Mouse (Mus musculus): ENCODE measurements at regions not wholly inside any gene's neighbourhood (a gene's known extent, or its start where the extent isn't known, plus 50 kb on each side); places are given as distances from the start of the nearest gene placed in this dataset.
"Not testable (repeated sequence)": the region's sequence is repeated elsewhere in the genome, so short reads cannot be mapped to it uniquely, and the experiment has no call there.

DNA sequence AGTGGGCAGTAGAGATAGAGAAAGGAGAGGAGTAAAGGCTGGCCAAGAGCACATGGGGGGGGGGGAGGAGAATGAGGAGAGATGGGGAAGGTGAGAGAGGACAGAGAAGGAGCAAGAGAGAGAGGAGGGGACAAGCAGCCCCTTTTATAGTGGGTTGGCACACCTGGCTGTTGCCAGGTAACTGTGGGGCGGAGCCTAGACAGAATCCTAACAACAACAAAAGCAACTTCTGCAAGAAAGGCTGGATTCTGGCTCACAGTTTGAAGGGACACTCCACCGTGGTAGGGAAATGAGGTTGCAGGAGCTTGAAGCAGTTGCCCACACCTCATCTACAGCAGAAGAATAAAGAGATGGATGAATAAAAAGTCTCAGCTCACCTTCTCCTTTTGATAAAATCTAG, 115.1 kb upstream of the Rhobtb1 start:
- no peak for DNase-seq (ENCODE audit: low spot score)

DNA sequence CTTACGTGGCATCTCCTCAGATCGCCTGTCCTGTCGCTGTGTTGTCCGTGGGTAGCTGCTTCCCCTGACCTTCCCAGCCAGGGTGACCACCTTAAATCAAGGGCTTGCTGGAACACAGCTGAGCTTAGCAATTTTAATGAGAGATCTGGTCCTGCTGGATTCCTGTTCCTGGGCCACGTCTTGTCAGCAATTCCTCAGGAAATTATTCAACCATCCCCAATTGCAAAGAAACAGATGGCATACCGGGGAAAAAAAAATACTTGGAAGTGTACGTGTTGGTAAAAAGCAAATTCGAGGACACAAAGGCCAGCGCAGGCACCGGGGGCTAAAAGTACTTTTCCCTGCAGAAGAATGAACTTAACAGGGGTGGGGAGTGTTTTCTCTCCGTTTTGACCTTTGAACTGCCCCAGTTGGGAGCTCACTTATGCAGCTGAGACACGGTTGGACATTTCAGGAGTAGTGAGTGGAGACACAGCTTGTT, 107.0 kb upstream of the Rhobtb1 start:
- no peak for DNase-seq (ENCODE audit: low spot score)

DNA sequence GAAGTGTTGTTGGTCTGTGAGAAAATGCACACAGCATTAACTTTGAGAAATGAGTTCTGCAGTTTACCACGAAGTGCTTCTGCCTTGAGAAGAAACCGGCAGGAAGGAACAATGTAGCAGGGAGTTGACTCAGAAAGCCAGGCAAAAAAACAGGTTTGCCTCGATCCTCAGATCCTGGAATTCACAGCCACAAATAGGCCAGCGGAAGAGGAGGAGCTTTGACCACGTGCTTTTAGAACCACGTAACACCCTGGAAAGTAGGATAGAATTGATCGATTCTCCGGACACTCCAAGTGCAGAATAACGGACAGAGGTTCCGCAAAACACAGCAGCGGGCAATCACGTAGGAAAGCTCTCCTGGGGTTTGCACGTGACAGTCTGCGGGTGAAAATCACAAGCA, 106.0 kb upstream of the Rhobtb1 start:
- DNase-seq (ENCODE audit: low spot score), result no peak

DNA sequence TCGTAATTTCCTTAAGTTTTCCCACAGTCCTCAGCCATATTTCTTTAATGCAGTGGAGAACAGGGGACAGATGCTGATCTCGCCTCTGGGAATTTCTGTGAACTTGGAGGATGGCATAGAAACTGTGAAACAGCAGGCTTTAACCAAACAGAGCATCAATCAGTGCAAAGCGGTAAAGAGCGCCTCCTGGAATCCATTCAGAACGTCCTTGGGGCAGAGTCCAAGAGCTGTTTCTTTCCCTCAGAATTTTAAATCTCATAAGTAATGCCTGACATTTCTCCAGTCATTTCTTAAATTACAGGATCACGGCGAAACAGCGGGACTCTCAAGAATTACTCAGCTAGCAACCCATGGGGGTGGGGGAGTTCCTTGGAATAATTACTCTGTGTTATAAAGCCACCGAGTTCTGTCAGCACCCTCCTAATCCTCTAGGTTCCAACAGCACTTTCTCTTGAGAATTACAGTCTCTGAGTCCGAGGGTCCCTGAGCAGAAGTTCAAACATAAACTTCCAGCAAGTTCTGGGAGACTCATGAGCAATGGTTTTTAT, 105.2 kb upstream of the Rhobtb1 start:
- no peak for DNase-seq (ENCODE audit: low spot score)

DNA sequence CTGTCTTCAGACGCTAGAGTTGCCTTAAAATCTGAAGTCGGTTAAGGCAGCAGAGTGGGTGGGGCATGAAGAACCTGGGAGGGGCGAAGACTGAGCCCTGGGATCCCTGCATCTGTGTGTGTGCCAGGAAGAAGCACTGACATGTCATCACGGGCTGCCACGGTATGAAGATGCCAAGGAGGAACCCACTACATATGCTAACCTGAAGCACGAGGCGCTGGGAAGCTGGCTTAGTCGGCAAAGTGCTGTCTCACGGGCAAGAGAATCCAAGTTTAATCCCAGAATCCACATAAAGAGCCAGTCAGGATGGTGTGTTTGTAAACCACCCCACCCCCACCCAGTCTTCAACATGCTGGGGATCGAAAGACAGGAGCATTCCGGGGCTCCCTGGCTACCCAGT, 73.2 kb upstream of the Rhobtb1 start:
- no peak for DNase-seq (ENCODE audit: low spot score)

DNA sequence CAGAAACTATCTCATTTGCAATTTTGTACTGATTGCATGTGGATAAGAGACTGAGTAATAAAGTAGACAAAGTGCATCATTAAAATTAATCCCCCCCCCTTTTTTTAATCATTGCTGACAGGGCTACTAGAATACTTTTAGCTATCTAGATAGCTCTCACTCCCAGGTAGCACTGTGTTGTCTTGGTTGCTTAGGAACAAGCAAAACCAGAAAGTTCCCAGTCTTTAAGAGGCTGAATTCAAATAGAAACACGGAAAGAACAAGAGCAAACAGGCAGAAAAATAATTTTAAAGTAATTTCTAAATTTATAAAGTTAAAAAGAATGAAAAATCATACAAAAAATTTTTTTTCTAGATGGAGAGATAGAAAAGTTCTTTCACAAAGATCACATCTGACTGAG, 65.0 kb upstream of the Rhobtb1 start:
- no peak for DNase-seq (ENCODE audit: low spot score)

DNA sequence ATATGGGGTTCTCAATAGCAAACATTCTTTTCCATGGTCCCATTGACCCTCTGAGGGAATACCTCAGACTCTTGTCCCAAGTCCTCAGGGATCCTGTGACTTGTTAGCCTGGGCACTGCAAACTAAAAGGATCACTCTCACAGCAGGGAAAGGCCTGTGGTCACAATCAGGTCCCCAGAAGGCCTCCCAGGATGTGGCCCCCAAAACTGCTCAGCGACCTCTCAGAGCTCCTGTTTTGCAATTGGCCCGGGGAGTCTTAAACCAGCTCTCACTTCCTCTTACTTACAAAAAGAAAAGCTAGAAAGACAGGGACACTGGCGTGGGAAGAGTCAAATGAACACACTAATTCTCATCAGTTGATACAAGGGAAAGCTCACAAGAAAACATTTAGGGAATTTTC, 59.4 kb upstream of the Rhobtb1 start:
- DNase-seq (ENCODE audit: low spot score), result no peak

DNA sequence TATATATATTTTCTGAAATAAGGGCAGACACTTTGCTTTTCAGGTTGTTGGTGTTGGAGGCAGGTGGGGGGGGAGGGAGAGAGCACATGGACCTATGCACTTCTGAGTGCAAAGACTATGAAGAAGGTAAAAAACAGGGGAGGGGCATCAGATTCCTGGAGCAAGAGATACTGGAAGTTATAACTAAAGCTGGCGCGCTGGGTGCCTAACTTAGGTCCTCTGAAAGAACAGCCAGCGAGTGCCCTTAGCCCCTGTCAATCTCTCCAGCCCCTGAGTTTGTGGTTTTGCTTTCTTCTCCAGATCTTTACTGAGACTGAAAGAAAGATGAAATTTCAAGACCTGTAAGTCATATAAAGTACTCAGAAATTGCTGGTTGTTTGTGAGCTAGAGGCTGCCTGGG, 51.2 kb upstream of the Rhobtb1 start:
- DNase-seq (ENCODE audit: low spot score), result no peak

DNA sequence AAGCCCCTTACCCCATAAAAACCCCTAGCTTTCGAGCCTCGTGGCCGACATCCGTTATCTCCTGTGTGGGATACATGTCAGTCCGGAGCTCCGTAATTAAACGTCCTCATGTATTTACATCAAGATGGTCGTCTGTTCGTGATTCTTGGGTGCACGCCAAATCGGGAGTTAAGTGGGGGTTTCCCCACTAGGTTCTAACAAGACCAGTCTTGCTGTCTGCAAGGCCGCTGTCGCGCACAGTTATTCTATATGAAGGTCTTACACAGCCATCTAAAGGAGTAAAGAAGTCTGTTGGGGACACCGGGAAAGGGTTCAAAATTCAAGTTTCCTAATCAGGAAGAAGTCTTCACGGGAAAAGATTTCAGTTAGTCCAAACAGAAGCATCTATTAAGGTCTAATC, 50.5 kb upstream of the Rhobtb1 start:
- not testable (repeated sequence) for DNase-seq (ENCODE audit: low spot score)

Measured in lung, postnatal 25 days (tissue).